Mouse (Mus musculus): ENCODE data around the gene Zdhhc17. TPM values are rescaled to one million over a fixed set of nuclear protein-coding genes. Genes with fewer than 3 reads are reported as not detected.

Zdhhc17 gene
- polyA plus RNA-seq, 1 experiment from 2014 or later, result 17.9 TPM

GRCm38 (mm10) chr10:111004220-111004619 lies 5.7 kb downstream of the Zdhhc17 start:
- Histone ChIP-seq H3K27ac (ENCODE audit: poor library complexity, severe bottlenecking) (no peak overlapping the region), H3K27me3 (replicated peaks) (no peaks in the 10 kb centered on the region), H3K4me1 (replicated peaks) (peaks cover 24% of the 10 kb centered on the region), H3K9me3 (replicated peaks) (no peaks in the 10 kb centered on the region), H3K36me3 (no peaks in the 10 kb centered on the region; the same call in 1 of the 2 replicates), H3K4me3 (no peak overlapping the region), H3K9ac (no peak overlapping the region), H3K4me2 (no peak overlapping the region)
- ATAC-seq (ENCODE audit: insufficient number of reproducible peaks, low FRiP score), result no peak
- WGBS, result 92% methylated on average over 6 of the region's 6 CpGs

- Histone ChIP-seq H3K36me3 (no peaks in the 10 kb centered on the region; the same call in 1 of the 2 replicates), H3K4me2 (no peak overlapping the region), H3K9ac (no peak overlapping the region), H3K9me3 (replicated peaks) (no peaks in the 10 kb centered on the region), H3K27me3 (replicated peaks) (no peaks in the 10 kb centered on the region), H3K27ac (ENCODE audit: poor library complexity, severe bottlenecking) (0 out of 2 replicates have a peak overlapping the region, but pooled peaks have one; percentile 6), H3K4me1 (replicated peaks) (peaks cover 17% of the 10 kb centered on the region), H3K4me3 (no peak overlapping the region)
- WGBS, result 64% methylated on average over 5 of the region's 5 CpGs
- ATAC-seq (ENCODE audit: insufficient number of reproducible peaks, low FRiP score), result no peak
These were observed 10.7 kb downstream of the Zdhhc17 start for GRCm38 (mm10) chr10:110999201-110999600.

- Histone ChIP-seq H3K27ac (ENCODE audit: poor library complexity, severe bottlenecking) (no peak overlapping the region), H3K9me3 (replicated peaks) (no peaks in the 10 kb centered on the region), H3K4me3 (no peak overlapping the region), H3K36me3 (no peaks in the 10 kb centered on the region), H3K27me3 (replicated peaks) (no peaks in the 10 kb centered on the region), H3K9ac (no peak overlapping the region), H3K4me2 (no peak overlapping the region), H3K4me1 (replicated peaks) (peaks cover 21% of the 10 kb centered on the region)
- 79% methylated on average over 6 of the region's 6 CpGs for WGBS
- ATAC-seq (ENCODE audit: insufficient number of reproducible peaks, low FRiP score), result no peak
These were observed 12.8 kb downstream of the Zdhhc17 start for GRCm38 (mm10) chr10:110997180-110997579.

GRCm38 (mm10) chr10:110994761-110995160 lies 15.2 kb downstream of the Zdhhc17 start:
- no peak overlapping the region for H3K4me2 ChIP-seq
- ATAC-seq (ENCODE audit: insufficient number of reproducible peaks, low FRiP score), result no peak
- no peak overlapping the region for H3K27ac ChIP-seq (ENCODE audit: poor library complexity, severe bottlenecking)
- no peaks in the 10 kb centered on the region for H3K27me3 ChIP-seq (replicated peaks)
- H3K9me3 ChIP-seq (replicated peaks), result no peaks in the 10 kb centered on the region
- no peak overlapping the region for H3K4me3 ChIP-seq
- H3K9ac ChIP-seq, result no peak overlapping the region
- H3K4me1 ChIP-seq (replicated peaks), result peaks cover 33% of the 10 kb centered on the region
- no peaks in the 10 kb centered on the region for H3K36me3 ChIP-seq
- WGBS, result 68% methylated on average over 5 of the region's 5 CpGs

GRCm38 (mm10) chr10:110993249-110993648 lies 16.7 kb downstream of the Zdhhc17 start:
- Histone ChIP-seq H3K9ac (no peak overlapping the region), H3K27me3 (replicated peaks) (no peaks in the 10 kb centered on the region), H3K27ac (ENCODE audit: poor library complexity, severe bottlenecking) (no peak overlapping the region), H3K36me3 (no peaks in the 10 kb centered on the region), H3K9me3 (replicated peaks) (no peaks in the 10 kb centered on the region), H3K4me2 (no peak overlapping the region), H3K4me1 (replicated peaks) (peaks cover 28% of the 10 kb centered on the region), H3K4me3 (no peak overlapping the region)
- no peak for ATAC-seq (ENCODE audit: insufficient number of reproducible peaks, low FRiP score)
- 67% methylated on average over 5 of the region's 5 CpGs for WGBS

DNA sequence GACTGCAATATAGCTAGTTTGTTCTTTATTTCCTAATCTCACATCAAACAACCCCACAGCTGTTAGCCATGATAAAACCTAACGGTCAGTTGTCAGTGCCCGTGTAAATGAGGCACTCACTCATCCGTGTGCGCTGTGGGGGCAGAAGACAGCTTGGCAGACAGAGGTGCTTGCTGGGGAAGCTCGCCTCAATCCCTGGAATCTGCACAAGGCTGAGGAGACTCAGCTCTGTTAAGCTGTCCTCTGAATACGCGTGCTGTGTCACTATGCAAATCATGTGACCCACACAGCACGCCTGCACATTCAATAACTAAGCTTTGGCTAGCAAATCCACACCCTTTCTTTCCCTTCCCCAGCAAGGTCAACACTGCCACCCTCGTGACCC lies 17.9 kb downstream of the Zdhhc17 start:
- Histone ChIP-seq H3K9ac (peak overlapping the region; percentile 43), H3K4me2 (peak overlapping the region; percentile 40), H3K9me3 (replicated peaks) (no peaks in the 10 kb centered on the region), H3K27ac (ENCODE audit: poor library complexity, severe bottlenecking) (peak overlapping the region; percentile 59; the same call in 1 of the 2 replicates), H3K36me3 (no peaks in the 10 kb centered on the region), H3K4me1 (replicated peaks) (peaks cover 28% of the 10 kb centered on the region), H3K27me3 (replicated peaks) (no peaks in the 10 kb centered on the region), H3K4me3 (no peak overlapping the region)
- peak; percentile 61 for ATAC-seq (ENCODE audit: insufficient number of reproducible peaks, low FRiP score)
- WGBS, result 25% methylated on average over 9 of the region's 9 CpGs

DNA sequence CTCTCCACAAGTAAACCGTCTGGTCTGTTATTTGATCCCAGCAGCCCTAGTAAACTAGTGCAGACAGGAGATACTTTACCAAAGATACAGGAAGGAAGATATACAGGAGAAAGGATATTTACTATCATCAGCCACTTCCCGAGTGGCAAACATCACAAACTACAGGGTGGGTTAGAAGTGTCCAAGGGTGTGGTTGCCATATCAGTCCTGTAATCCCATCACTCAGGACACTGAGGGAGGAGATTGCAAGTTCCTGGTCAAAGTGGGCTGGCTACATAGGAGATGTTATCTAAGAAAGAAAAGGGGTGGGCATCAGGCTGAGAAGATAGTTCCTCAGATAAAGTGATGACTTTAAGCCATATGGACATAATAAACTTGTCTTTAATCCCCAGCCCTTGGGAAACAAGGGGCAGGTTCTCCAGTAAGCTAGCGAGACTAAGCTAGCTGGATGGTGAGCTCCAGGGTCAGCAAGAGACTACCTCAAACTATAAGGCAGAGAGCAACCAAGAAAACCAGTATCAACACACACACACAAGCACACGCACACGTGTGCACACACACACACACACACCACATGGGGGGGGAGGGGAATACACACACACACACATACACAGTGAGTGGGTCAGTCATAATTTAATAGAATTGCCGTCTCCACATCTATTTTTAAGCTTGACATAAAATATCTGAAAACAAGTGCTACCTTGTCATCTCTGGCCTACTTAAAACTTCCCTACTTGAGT lies 18.5 kb downstream of the Zdhhc17 start:
- Histone ChIP-seq H3K9me3 (replicated peaks) (no peaks in the 10 kb centered on the region), H3K4me2 (no peak overlapping the region), H3K27me3 (replicated peaks) (no peaks in the 10 kb centered on the region), H3K27ac (ENCODE audit: poor library complexity, severe bottlenecking) (no peak overlapping the region), H3K9ac (no peak overlapping the region), H3K36me3 (no peaks in the 10 kb centered on the region), H3K4me3 (no peak overlapping the region), H3K4me1 (replicated peaks) (peaks cover 33% of the 10 kb centered on the region)
- peak; percentile 29; the same call in 1 of the 2 replicates for ATAC-seq (ENCODE audit: insufficient number of reproducible peaks, low FRiP score)
- 59% methylated on average over 6 of the region's 6 CpGs for WGBS

DNA sequence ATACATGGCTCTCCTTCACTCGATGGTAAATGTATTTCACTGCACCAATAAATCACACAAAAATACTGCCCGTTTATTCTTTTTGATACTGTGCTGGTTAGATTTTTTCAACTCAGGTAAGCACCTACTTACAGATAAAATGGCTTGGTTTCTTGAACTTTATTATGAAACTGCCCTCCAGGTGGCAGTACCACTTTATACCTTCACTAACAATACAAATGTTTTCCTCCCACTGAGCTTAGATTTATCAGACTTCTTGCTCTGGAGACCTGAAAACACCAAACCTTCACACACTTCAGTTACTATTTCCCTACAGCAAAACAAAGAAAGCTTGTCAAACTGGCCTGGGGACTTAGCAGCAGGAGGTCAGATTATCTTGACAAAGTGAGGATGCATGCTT lies 20.2 kb downstream of the Zdhhc17 start:
- Histone ChIP-seq H3K4me1 (replicated peaks) (peaks cover 32% of the 10 kb centered on the region), H3K9me3 (replicated peaks) (no peaks in the 10 kb centered on the region), H3K27me3 (replicated peaks) (no peaks in the 10 kb centered on the region), H3K9ac (no peak overlapping the region), H3K36me3 (no peaks in the 10 kb centered on the region), H3K4me2 (no peak overlapping the region), H3K27ac (ENCODE audit: poor library complexity, severe bottlenecking) (no peak overlapping the region), H3K4me3 (no peak overlapping the region)
- no peak for ATAC-seq (ENCODE audit: insufficient number of reproducible peaks, low FRiP score)
- 53% methylated on average over 2 of the region's 2 CpGs for WGBS

DNA sequence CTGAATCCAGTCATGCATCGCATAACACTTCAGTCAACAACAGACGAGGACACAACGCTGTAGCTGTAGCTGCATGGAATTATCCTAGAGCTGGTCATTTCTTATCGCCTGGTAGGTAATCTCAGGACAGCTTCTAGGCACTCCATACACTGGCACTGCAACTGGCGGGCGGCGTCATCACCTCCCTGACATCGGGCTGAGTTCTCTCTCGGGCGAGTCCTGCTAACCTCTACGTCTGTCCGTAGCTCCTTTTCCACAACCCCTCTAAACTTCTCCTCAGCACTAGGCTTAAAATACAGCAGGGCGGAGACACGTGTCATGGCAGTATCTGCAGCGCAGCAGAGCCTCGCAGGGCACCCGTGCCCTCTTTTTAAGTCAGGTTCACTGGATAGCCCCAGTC lies 23.3 kb downstream of the Zdhhc17 start:
- Histone ChIP-seq H3K4me3 (0 out of 2 replicates have a peak overlapping the region, but pooled peaks have one; percentile 14), H3K4me1 (replicated peaks) (peaks cover 21% of the 10 kb centered on the region), H3K9me3 (replicated peaks) (no peaks in the 10 kb centered on the region), H3K27me3 (replicated peaks) (no peaks in the 10 kb centered on the region), H3K9ac (no peak overlapping the region), H3K36me3 (0 out of 2 replicates have a peak, but pooled peaks cover 2% of the 10 kb centered on the region), H3K4me2 (peak overlapping the region; percentile 53), H3K27ac (ENCODE audit: poor library complexity, severe bottlenecking) (peak overlapping the region; percentile 24)
- 47% methylated on average over 17 of the region's 17 CpGs for WGBS
- 0 out of 2 replicates have a peak, but pooled peaks have one; percentile 39 for ATAC-seq (ENCODE audit: insufficient number of reproducible peaks, low FRiP score)

- no peaks in the 10 kb centered on the region for H3K9me3 ChIP-seq (replicated peaks)
- peaks cover 12% of the 10 kb centered on the region for H3K4me1 ChIP-seq (replicated peaks)
- no peak for ATAC-seq (ENCODE audit: insufficient number of reproducible peaks, low FRiP score)
- H3K36me3 ChIP-seq, result peaks cover 20% of the 10 kb centered on the region
- 80% methylated on average over 4 of the region's 4 CpGs for WGBS
- H3K4me2 ChIP-seq, result no peak overlapping the region
- no peak overlapping the region for H3K9ac ChIP-seq
- no peak overlapping the region for H3K27ac ChIP-seq (ENCODE audit: poor library complexity, severe bottlenecking)
- H3K4me3 ChIP-seq, result no peak overlapping the region
- H3K27me3 ChIP-seq (replicated peaks), result no peaks in the 10 kb centered on the region
These were observed 27.2 kb downstream of the Zdhhc17 start for GRCm38 (mm10) chr10:110982771-110983170.

DNA sequence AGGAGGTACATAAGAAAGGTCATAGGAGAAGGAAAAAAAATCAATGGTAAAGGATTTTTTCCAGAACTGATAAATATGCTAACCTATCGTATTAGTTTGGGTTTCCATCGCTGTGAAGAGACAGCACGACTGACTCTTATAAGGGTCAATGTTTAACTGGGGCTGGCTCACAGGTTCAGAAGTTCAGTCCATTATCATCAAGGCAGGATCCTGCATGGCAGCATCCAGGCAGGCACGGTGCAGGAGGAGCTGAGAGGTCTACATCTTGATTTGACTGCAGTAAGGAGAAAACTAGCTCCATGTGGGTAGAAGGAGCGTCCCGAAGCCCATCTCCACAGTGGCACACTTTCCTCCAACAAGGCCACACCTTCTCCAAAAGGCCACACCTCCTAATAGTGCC lies 29.5 kb downstream of the Zdhhc17 start:
- Histone ChIP-seq H3K27ac (ENCODE audit: poor library complexity, severe bottlenecking) (no peak overlapping the region), H3K4me3 (no peak overlapping the region), H3K27me3 (replicated peaks) (no peaks in the 10 kb centered on the region), H3K9me3 (replicated peaks) (no peaks in the 10 kb centered on the region), H3K4me2 (no peak overlapping the region), H3K9ac (no peak overlapping the region), H3K4me1 (replicated peaks) (0 out of 2 replicates have a peak, but pooled peaks cover 2% of the 10 kb centered on the region), H3K36me3 (peaks cover 20% of the 10 kb centered on the region)
- WGBS, result 93% methylated on average over 6 of the region's 6 CpGs
- ATAC-seq (ENCODE audit: insufficient number of reproducible peaks, low FRiP score), result no peak
